In the genomic region with DNA sequence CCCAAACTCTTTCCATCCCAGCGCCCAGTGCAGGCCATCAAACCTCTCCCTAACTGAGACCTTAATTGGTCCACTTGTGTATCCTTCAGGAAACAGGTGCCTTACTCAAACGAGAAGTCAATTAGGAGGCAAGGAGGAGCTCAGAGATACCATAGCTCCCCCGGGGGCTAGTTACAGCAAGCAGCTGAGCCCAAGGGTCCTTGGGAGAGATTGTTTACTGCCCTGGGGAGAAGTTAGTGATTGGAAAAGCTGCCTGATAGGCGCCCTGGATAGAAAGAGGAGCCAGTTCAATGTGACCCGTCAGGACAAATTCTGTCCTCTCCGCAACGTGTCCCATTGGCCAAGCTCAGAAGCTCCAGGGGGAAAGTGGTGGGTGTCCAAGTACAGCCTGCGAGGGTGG, we compare ENCODE assay signal across 32 mouse cellular contexts.
"Had no signal": no experiment of that assay in that cellular context is flagged by ENCODE, and none has a peak within 500 bp of the region (broad histone marks: within the 10 kb centered on the region; RNA-seq: fewer than 3 reads in every experiment).

No protein-coding gene starts in this region.

- H3K4me2 ChIP-seq: limb, embryonic 12.5 days; limb, embryonic 13.5 days; limb, embryonic 15.5 days; liver, embryonic 11.5 days; liver, embryonic 13.5 days; liver, embryonic 15.5 days; lung, embryonic 14.5 days; lung, embryonic 15.5 days; midbrain, embryonic 11.5 days; midbrain, embryonic 12.5 days; midbrain, embryonic 13.5 days; midbrain, embryonic 15.5 days; neural tube, embryonic 12.5 days; neural tube, embryonic 13.5 days had no signal

- ATAC-seq: liver, postnatal 0 days; lung, postnatal 0 days; midbrain, embryonic 13.5 days; midbrain, embryonic 15.5 days; midbrain, embryonic 16.5 days had no signal

- H3K9ac ChIP-seq: limb, embryonic 12.5 days; limb, embryonic 13.5 days; limb, embryonic 15.5 days; liver, embryonic 13.5 days; liver, embryonic 14.5 days; liver, embryonic 15.5 days; liver, postnatal 0 days; lung, embryonic 14.5 days; lung, embryonic 15.5 days; midbrain, embryonic 12.5 days; midbrain, embryonic 13.5 days; midbrain, embryonic 15.5 days; neural tube, embryonic 12.5 days; neural tube, embryonic 13.5 days had no signal

- DNase-seq: left cerebral cortex, postnatal 4 days; liver; liver, embryonic 13.5 days; liver, postnatal 0 days; lung, adult 18-20 months; lung, adult 2 months; lung, embryonic 14.5 days; lung, postnatal 10 days; lung, postnatal 14 days; lung, postnatal 36 days; lung, postnatal 4 days; midbrain, embryonic 14.5 days had no signal

- H3K9me3 ChIP-seq: limb, embryonic 10.5 days; limb, embryonic 12.5 days; limb, embryonic 13.5 days; limb, embryonic 15.5 days; liver, embryonic 13.5 days; liver, embryonic 15.5 days; lung, embryonic 15.5 days; megakaryocyte, embryonic 14.5 days; midbrain, embryonic 10.5 days; midbrain, embryonic 12.5 days; midbrain, embryonic 13.5 days; midbrain, embryonic 15.5 days; neural tube, embryonic 12.5 days; neural tube, embryonic 13.5 days had no signal

- H3K36me3 ChIP-seq: limb, embryonic 10.5 days; limb, embryonic 12.5 days; limb, embryonic 13.5 days; limb, embryonic 15.5 days; liver, embryonic 13.5 days; liver, embryonic 15.5 days; lung, embryonic 15.5 days; midbrain, embryonic 10.5 days; midbrain, embryonic 12.5 days; midbrain, embryonic 13.5 days; midbrain, embryonic 15.5 days; neural tube, embryonic 12.5 days; neural tube, embryonic 13.5 days had no signal

- H3K27me3 ChIP-seq: limb, embryonic 12.5 days; limb, embryonic 13.5 days; limb, embryonic 15.5 days; liver, embryonic 13.5 days; liver, embryonic 15.5 days; lung, embryonic 15.5 days; megakaryocyte, embryonic 14.5 days; midbrain, embryonic 12.5 days; midbrain, embryonic 13.5 days; midbrain, embryonic 15.5 days; neural tube, embryonic 12.5 days; neural tube, embryonic 13.5 days had no signal

- H3K27ac ChIP-seq: limb, embryonic 10.5 days; limb, embryonic 12.5 days; limb, embryonic 13.5 days; limb, embryonic 15.5 days; liver, embryonic 13.5 days; liver, embryonic 14.5 days; liver, embryonic 15.5 days; lung, embryonic 15.5 days; macrophage; midbrain, embryonic 10.5 days; midbrain, embryonic 12.5 days; midbrain, embryonic 13.5 days; midbrain, embryonic 15.5 days; neural tube, embryonic 12.5 days; neural tube, embryonic 13.5 days had no signal

- H3K4me3 ChIP-seq: limb, embryonic 10.5 days; limb, embryonic 12.5 days; limb, embryonic 13.5 days; limb, embryonic 15.5 days; liver, embryonic 13.5 days; liver, embryonic 15.5 days; lung, embryonic 15.5 days; megakaryocyte, embryonic 14.5 days; midbrain, embryonic 10.5 days; midbrain, embryonic 12.5 days; midbrain, embryonic 13.5 days; midbrain, embryonic 15.5 days; myocyte; neural tube, embryonic 12.5 days; neural tube, embryonic 13.5 days had no signal

- H3K4me1 ChIP-seq: limb, embryonic 10.5 days; limb, embryonic 12.5 days; limb, embryonic 13.5 days; limb, embryonic 15.5 days; lung, embryonic 15.5 days; midbrain, embryonic 10.5 days; midbrain, embryonic 12.5 days; midbrain, embryonic 13.5 days; midbrain, embryonic 15.5 days; neural tube, embryonic 12.5 days; neural tube, embryonic 13.5 days had no signal
